Mouse (Mus musculus): ENCODE results near the gene Ccdc42. TPM values are rescaled to one million over a fixed set of nuclear protein-coding genes. Genes with fewer than 3 reads are reported as not detected.
A peak's percentile ranks its signal among the peaks of the same experiment; 100 is the strongest.

Ccdc42 gene
- not detected in 2 replicates for polyA plus RNA-seq (2011; ENCODE audit: insufficient read length, low read depth, missing spikeins)

DNA sequence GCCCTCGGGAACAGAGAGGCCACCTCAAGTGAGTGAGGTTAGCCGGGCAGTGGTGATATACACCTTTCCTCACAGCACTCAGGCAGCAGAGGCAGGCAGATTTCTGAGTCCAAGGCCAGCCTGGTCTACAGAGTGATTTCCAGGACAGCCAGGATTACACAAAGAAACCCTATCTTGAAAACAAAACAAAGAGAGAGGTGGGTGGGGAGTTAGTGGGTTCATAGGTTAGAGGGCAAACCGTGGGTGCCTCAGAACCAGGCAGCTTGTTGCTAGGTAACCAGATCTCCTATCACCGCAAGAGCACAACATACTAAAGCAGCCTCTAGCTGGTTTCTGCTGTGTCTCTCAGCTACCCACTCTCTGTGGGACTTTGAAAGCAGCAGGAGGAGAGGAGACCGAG, at the start of gene Ccdc42:
Ccdc42 (plus strand) TSS at position 301 of the 400 bp plus-strand sequence.
- H3K4me3 ChIP-seq (ENCODE audit: insufficient read depth, low read length): no peak within 1 kb of the TSS
- no peak for TF ChIP-seq POLR2A (IDR thresholded peaks at IDR 0.05; ENCODE audit: low read depth, low read length)
- TF ChIP-seq CTCF (IDR thresholded peaks at IDR 0.05; ENCODE audit: borderline replicate concordance, insufficient read depth, low read length): no peak
- H3K27ac ChIP-seq (ENCODE audit: insufficient read depth, low read length): no peak within 1 kb of the TSS
- H3K4me1 ChIP-seq (ENCODE audit: control insufficient read depth, insufficient read depth, low read length): 0 out of 2 replicates have a peak, but pooled peaks cover 4% of the 10 kb centered on the region

DNA sequence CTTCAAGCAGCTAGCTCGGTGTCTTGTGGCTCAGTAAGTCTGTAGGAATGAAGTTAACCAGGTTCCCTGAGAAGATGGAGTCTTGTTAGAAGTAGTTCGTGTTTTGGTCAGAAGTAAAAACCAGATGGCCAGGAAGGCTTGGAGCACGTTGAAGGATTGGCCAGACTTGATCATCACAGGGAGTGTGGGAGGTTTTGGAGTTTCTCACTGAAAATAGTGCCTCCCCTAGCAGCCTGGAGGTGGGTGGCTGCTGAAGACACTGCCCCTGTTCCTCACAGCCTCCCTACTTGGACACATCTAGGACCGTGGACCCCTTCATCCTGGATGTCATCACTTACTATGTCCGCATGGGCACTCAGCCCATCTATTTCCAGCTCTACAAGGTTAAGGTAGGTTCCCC, 47.2 kb upstream of the Ccdc42 start:
- TF ChIP-seq POLR2A (IDR thresholded peaks at IDR 0.05; ENCODE audit: low read depth, low read length) (no peak), CTCF (IDR thresholded peaks at IDR 0.05; ENCODE audit: borderline replicate concordance, insufficient read depth, low read length) (no peak)
- Histone ChIP-seq H3K4me1 (ENCODE audit: control insufficient read depth, insufficient read depth, low read length) (no peaks in the 10 kb centered on the region; the same call in 1 of the 2 replicates), H3K4me3 (ENCODE audit: insufficient read depth, low read length) (no peak overlapping the region), H3K27ac (ENCODE audit: insufficient read depth, low read length) (no peak overlapping the region)

DNA sequence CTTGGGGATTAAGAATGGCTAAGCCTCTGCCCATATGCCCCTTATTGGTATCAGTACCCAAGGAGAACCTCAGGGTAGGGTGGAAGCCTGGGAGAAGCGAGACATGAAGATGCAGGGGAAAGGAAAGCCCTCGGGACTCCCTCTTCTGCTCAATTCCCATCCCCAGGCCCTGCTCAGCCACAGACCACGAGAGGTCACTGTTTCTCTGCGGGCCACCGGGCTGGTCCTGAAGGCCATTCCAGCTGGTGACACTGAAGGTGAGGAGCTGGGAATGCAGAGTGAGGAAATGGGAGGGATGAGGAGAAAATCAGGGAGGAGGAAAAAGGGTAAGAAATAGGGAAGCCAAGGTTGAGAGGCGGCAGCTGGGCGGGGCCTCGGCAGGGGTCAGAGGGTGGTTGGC, 42.3 kb upstream of the Ccdc42 start:
- Histone ChIP-seq H3K4me1 (ENCODE audit: control insufficient read depth, insufficient read depth, low read length) (no peaks in the 10 kb centered on the region), H3K27ac (ENCODE audit: insufficient read depth, low read length) (no peak overlapping the region), H3K4me3 (ENCODE audit: insufficient read depth, low read length) (no peak overlapping the region)
- TF ChIP-seq CTCF (IDR thresholded peaks at IDR 0.05; ENCODE audit: borderline replicate concordance, insufficient read depth, low read length): peak; percentile 78
- no peak for TF ChIP-seq POLR2A (IDR thresholded peaks at IDR 0.05; ENCODE audit: low read depth, low read length)

DNA sequence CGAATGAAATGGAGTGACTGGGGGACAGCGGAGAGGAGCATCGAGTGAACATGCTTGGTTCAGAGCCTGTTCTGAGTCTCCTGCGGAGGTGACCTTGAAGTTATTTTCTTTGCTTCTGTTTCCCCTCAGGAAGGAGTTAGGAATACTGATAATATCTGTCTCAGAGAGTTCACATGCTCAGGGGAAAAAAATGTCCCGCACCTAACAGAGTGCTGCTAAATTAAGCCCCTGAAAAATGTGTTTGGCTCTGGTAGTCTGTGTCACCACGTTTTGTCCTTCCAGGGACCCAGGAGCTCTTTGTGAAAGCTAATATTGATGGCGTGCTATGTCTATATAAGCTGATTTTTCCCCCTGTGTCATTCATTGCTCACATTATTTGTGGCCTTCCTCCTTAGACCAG, 41.6 kb upstream of the Ccdc42 start:
- Histone ChIP-seq H3K4me3 (ENCODE audit: insufficient read depth, low read length) (no peak overlapping the region), H3K27ac (ENCODE audit: insufficient read depth, low read length) (no peak overlapping the region), H3K4me1 (ENCODE audit: control insufficient read depth, insufficient read depth, low read length) (no peaks in the 10 kb centered on the region)
- TF ChIP-seq POLR2A (IDR thresholded peaks at IDR 0.05; ENCODE audit: low read depth, low read length): no peak
- TF ChIP-seq CTCF (IDR thresholded peaks at IDR 0.05; ENCODE audit: borderline replicate concordance, insufficient read depth, low read length): no peak

DNA sequence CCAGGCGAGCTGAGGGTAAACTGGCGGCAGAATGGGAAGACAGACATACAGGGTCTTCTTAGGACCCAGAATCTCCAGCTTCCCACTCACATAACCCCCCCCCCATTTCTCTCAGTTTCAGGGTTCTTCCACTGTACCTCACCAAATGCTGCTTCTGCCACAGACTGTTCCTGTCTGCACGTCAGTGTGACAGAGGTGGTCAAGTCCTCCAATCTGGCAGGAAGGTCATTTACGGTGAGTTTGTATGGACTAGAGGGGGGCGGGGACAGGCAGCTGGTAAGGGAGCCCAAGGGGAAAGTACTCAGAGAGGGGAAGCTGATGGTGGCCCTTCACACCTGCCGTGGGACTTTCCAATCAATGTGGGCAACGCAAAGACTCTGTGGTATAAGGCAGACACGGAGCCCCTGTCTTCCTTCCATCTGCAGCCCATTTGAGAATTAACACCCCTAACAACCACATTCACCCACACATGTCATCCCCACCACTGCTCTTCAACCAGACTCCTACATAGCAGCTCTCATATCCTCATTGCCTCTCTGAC, 41.1 kb upstream of the Ccdc42 start:
- no peak overlapping the region for H3K4me3 ChIP-seq (ENCODE audit: insufficient read depth, low read length)
- no peaks in the 10 kb centered on the region for H3K4me1 ChIP-seq (ENCODE audit: control insufficient read depth, insufficient read depth, low read length)
- H3K27ac ChIP-seq (ENCODE audit: insufficient read depth, low read length): no peak overlapping the region
- TF ChIP-seq POLR2A (IDR thresholded peaks at IDR 0.05; ENCODE audit: low read depth, low read length): no peak
- no peak for TF ChIP-seq CTCF (IDR thresholded peaks at IDR 0.05; ENCODE audit: borderline replicate concordance, insufficient read depth, low read length)

DNA sequence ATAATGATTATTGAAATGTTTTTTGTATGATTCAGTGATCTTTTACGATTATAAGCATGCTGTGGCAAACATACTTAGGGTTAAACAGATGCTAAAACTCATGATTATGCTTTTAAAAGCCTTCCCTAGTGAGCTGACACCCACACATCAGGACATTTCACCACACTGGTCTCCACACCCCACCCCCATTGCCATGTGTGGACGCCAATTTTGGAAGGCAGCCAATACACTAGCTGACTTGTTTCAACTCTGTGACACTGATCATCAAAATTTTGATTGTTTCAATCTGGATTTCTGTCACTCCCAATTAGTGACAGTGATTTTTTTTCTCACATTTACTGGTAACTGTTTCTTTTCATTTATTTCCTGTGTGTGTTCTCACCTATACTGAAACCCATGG, 39.3 kb upstream of the Ccdc42 start:
- H3K27ac ChIP-seq (ENCODE audit: insufficient read depth, low read length): no peak overlapping the region
- H3K4me1 ChIP-seq (ENCODE audit: control insufficient read depth, insufficient read depth, low read length): no peaks in the 10 kb centered on the region
- TF ChIP-seq POLR2A (IDR thresholded peaks at IDR 0.05; ENCODE audit: low read depth, low read length) (no peak), CTCF (IDR thresholded peaks at IDR 0.05; ENCODE audit: borderline replicate concordance, insufficient read depth, low read length) (no peak)
- no peak overlapping the region for H3K4me3 ChIP-seq (ENCODE audit: insufficient read depth, low read length)

DNA sequence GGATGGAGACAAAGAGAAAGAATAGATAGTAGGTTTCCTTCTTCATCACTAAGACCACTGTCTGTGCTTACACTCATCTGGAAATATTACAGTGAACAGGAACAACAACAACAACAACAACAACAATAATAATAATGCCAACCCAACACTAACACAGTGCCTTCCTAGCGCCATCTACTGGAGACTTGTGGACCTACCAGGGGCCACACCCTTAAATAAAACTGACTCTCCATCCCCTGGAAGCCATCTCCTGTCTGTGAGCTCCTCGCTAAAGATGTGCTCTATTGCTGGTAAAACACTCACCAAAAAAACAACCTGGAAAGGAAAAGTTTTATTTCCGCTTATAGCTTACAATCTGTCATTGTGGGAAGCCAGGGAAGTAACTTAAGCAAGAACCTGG, 37.2 kb upstream of the Ccdc42 start:
- Histone ChIP-seq H3K4me3 (ENCODE audit: insufficient read depth, low read length) (no peak overlapping the region), H3K27ac (ENCODE audit: insufficient read depth, low read length) (no peak overlapping the region), H3K4me1 (ENCODE audit: control insufficient read depth, insufficient read depth, low read length) (no peaks in the 10 kb centered on the region)
- no peak for TF ChIP-seq POLR2A (IDR thresholded peaks at IDR 0.05; ENCODE audit: low read depth, low read length)
- TF ChIP-seq CTCF (IDR thresholded peaks at IDR 0.05; ENCODE audit: borderline replicate concordance, insufficient read depth, low read length): no peak

DNA sequence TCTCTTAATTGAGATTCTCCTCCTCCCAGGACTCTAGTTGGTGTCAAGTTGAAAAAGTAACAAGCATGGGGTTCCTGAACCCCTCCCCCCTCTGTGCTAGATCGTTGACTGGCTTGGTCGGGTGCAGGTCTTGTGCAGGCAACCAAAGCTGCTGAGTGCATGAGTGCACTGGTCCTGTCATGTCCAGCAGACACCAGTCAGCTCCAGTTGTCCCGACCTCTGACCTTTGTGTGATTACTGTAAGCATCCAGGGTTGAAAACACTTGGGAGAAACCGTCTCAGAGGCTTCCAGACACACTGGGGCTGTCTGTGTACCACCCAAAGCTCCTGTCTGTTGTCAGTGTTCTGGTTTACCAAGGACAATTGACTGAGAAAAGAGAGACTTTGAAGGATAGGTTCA, 36.5 kb upstream of the Ccdc42 start:
- Histone ChIP-seq H3K4me3 (ENCODE audit: insufficient read depth, low read length) (no peak overlapping the region), H3K4me1 (ENCODE audit: control insufficient read depth, insufficient read depth, low read length) (no peaks in the 10 kb centered on the region)

DNA sequence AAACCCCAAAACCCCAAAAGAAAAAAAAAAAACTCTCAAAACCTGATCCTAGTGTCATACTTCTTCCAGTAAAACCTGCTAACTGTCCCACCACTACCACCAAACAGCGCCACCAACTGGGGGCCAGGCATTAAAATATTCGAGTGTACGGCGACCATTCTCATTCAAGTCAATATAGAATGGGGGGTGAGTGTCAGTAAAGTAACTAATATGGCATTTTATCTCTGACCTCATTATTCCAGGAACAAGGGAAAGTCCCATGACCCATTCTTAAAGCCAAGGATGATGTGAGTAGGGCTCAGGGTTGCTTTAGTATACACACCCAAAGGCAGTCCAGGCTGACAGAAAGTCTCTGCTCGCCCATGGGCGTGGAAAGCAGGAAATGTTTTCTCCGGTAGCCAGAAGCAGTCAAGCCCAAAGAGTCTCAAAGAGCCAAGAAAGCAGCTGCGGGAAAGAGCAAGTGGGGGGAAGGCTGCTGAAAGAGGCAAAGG, 32.8 kb upstream of the Ccdc42 start:
- Histone ChIP-seq H3K27ac (ENCODE audit: insufficient read depth, low read length) (no peak overlapping the region), H3K4me3 (ENCODE audit: insufficient read depth, low read length) (no peak overlapping the region), H3K4me1 (ENCODE audit: control insufficient read depth, insufficient read depth, low read length) (no peaks in the 10 kb centered on the region)
- no peak for TF ChIP-seq CTCF (IDR thresholded peaks at IDR 0.05; ENCODE audit: borderline replicate concordance, insufficient read depth, low read length)
- TF ChIP-seq POLR2A (IDR thresholded peaks at IDR 0.05; ENCODE audit: low read depth, low read length): no peak

More for the DNA sequence above, 36.5 kb upstream of the Ccdc42 start:
- TF ChIP-seq POLR2A (IDR thresholded peaks at IDR 0.05; ENCODE audit: low read depth, low read length) (no peak), CTCF (IDR thresholded peaks at IDR 0.05; ENCODE audit: borderline replicate concordance, insufficient read depth, low read length) (no peak)
- no peak overlapping the region for H3K27ac ChIP-seq (ENCODE audit: insufficient read depth, low read length)

DNA sequence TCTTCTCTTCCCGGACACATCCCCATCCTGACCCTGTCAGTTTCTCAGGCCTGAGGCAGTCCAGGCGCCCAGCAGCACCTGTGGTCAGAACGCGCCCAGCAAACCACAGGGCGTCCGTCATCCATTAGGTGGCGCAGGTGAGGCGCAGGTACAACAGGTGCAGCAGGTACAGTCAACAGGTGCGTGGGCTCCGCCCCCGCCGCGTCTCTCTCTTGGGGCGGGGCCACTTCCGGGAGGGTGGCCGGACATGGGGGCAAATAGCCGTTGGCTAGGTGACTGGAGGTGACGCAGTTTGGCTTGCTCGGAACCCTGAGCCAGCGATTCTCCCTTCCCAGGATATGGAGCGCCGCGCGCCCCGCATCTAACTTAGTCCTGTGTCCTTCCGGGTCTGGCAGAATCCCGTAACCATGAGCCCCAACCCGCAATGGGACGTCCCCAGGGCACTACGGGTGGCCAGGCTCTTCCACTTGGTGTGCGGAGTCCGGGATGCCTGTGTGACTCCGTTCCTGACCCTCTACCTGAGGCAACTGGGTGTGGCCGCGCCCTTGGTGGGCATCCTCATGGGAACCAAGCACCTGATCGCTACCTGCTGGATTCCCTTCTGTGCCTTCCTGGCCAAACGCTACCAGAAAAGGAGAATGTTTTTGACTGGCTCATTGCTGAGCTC, 30.8 kb upstream of the Ccdc42 start, which contains the start of gene Mfsd6l:
Mfsd6l (plus strand) TSS at position 269 of the 667 bp plus-strand sequence.
- Histone ChIP-seq H3K4me3 (ENCODE audit: insufficient read depth, low read length) (no peak within 1 kb of the TSS), H3K4me1 (ENCODE audit: control insufficient read depth, insufficient read depth, low read length) (no peaks in the 10 kb centered on the region), H3K27ac (ENCODE audit: insufficient read depth, low read length) (no peak within 1 kb of the TSS)
- TF ChIP-seq POLR2A (IDR thresholded peaks at IDR 0.05; ENCODE audit: low read depth, low read length): no peak
- 0 out of 2 replicates have a peak, but pooled peaks have one; percentile 7 for TF ChIP-seq CTCF (IDR thresholded peaks at IDR 0.05; ENCODE audit: borderline replicate concordance, insufficient read depth, low read length)

Measured in embryonic fibroblast, embryonic 13.5 days (primary cell).